Comparison of ENCODE assay signal across 17 mouse cellular contexts in the genomic region with DNA sequence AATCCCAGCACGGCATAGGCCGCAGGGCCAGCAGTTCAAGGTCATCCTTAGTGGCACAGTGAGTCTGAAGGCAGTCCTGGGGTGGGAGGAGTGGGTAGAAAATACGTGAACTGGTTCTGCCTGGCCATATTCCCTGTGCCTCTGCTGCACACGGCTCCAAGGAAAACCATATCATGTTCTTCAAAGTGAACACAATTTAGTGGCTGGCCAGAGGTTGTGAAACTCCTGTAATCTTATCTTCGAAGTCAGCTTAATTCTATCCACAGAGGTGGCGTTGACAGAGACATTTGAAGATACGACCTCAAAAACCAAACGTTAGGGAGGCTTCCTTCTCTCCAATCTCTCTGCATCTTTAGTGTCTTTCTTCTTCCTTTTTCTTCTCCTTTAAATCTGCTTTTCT.
"Had no signal": no experiment of that assay in that cellular context is flagged by ENCODE, and none has a peak within 500 bp of the region (broad histone marks: within the 10 kb centered on the region; RNA-seq: fewer than 3 reads in every experiment).

No protein-coding gene starts in this region.

- H3K9me3 ChIP-seq: midbrain, embryonic 10.5 days; midbrain, embryonic 12.5 days; neural tube, embryonic 13.5 days; neural tube, embryonic 15.5 days had no signal

- H3K4me3 ChIP-seq: midbrain, embryonic 10.5 days; midbrain, embryonic 12.5 days; myocyte; neural tube, embryonic 13.5 days; neural tube, embryonic 15.5 days had no signal

- H3K27me3 ChIP-seq: neural tube, embryonic 13.5 days; neural tube, embryonic 15.5 days had no signal

- H3K27ac ChIP-seq: midbrain, embryonic 10.5 days; midbrain, embryonic 12.5 days; neural tube, embryonic 13.5 days; neural tube, embryonic 15.5 days had no signal

- H3K36me3 ChIP-seq: midbrain, embryonic 10.5 days; midbrain, embryonic 12.5 days; neural tube, embryonic 13.5 days; neural tube, embryonic 15.5 days had no signal

- ATAC-seq: liver, postnatal 0 days; midbrain, embryonic 16.5 days had no signal

- H3K4me2 ChIP-seq: lung, embryonic 14.5 days; midbrain, embryonic 12.5 days; neural tube, embryonic 13.5 days; neural tube, embryonic 15.5 days had no signal

- H3K9ac ChIP-seq: liver, postnatal 0 days; lung, embryonic 14.5 days; midbrain, embryonic 12.5 days; neural tube, embryonic 13.5 days; neural tube, embryonic 15.5 days had no signal

- DNase-seq: liver, postnatal 0 days; lung, embryonic 14.5 days; lung, postnatal 10 days; lung, postnatal 4 days; midbrain, embryonic 14.5 days; retina, postnatal 1 day; right cerebral cortex, postnatal 14 days; spleen, adult 18-20 months; thymus, adult 18-20 months; thymus, postnatal 14 days; thymus, postnatal 36 days had no signal

- H3K4me1 ChIP-seq: midbrain, embryonic 12.5 days; neural tube, embryonic 13.5 days; neural tube, embryonic 15.5 days had no signal
